Mouse (Mus musculus): ENCODE data around the gene Kmt2d.
"Not testable (repeated sequence)": the region's sequence is repeated elsewhere in the genome, so short reads cannot be mapped to it uniquely, and the experiment has no call there.

The Kmt2d gene

GRCm38 (mm10) chr15:98871070-98871915, at the start of gene Kmt2d:
Gene Kmt2d, minus strand, starts transcription at chr15:98871204.
- DNase-seq (ENCODE audit: extremely low read depth, low read depth) = no peak

- not testable (repeated sequence) for DNase-seq (ENCODE audit: extremely low read depth, low read depth)
These were observed 47.5 kb upstream of the Kmt2d start for GRCm38 (mm10) chr15:98918499-98918895.

- DNase-seq (ENCODE audit: extremely low read depth, low read depth) = peak; percentile 100
These were observed 46.8 kb upstream of the Kmt2d start, which contains the start of gene Lmbr1l for GRCm38 (mm10) chr15:98917538-98918498. Gene Lmbr1l, minus strand, starts transcription at chr15:98918231.

GRCm38 (mm10) chr15:98917091-98917490, 46.1 kb upstream of the Kmt2d start:
- no peak for DNase-seq (ENCODE audit: extremely low read depth, low read depth)

DNA sequence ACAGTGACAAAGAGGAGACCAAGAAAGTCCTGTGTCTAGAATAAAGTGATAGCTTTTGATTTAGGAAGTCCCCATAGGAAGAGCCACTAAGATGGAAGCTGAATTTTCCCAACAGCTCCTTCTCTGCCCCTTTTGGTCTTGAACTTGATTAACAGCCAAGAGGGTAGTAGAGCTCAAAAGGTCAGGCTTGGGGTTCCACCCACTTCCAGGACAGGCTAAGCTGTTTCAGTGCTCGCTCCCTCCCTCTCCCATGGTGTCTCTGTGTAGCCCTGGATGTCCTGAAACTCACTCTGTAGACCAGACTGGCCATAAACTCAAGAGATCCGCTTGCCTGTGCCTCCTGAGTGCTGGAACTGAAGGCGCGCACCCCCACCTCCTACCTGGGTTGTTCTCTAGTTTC, 45.0 kb upstream of the Kmt2d start:
- no peak for DNase-seq (ENCODE audit: extremely low read depth, low read depth)

GRCm38 (mm10) chr15:98914903-98915302, 43.9 kb upstream of the Kmt2d start:
- DNase-seq (ENCODE audit: extremely low read depth, low read depth) = no peak

DNA sequence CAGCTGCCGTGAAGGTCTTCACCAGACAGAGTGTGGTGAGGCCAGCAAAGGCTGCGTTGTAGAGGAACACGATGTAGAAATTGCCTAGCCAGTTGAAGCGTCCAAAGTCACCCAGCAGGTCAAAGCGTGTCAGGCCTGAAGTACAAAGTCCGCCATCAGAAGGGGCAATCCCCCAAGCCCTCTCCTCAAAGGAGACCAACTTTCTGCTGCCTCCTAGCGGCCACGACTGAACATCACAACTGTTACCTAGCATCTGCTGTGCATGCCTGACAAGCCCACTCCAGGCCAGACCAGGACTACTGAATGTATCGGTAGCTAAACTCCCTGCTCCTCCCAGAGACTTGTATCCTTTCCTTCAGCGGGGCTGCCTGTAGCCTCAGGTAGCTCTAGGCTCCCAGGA, 33.7 kb upstream of the Kmt2d start:
- no peak for DNase-seq (ENCODE audit: extremely low read depth, low read depth)

- no peak for DNase-seq (ENCODE audit: extremely low read depth, low read depth)
These were observed 31.6 kb upstream of the Kmt2d start for GRCm38 (mm10) chr15:98902600-98902999.

- no peak for DNase-seq (ENCODE audit: extremely low read depth, low read depth)
These were observed 30.5 kb upstream of the Kmt2d start for GRCm38 (mm10) chr15:98901530-98901929.

- no peak for DNase-seq (ENCODE audit: extremely low read depth, low read depth)
These were observed 27.2 kb upstream of the Kmt2d start, which contains the start of gene Dhh for GRCm38 (mm10) chr15:98897928-98898800. Gene Dhh, minus strand, starts transcription at chr15:98898540.

- DNase-seq (ENCODE audit: extremely low read depth, low read depth) = no peak
These were observed 26.5 kb upstream of the Kmt2d start for GRCm38 (mm10) chr15:98897495-98897894.

DNA sequence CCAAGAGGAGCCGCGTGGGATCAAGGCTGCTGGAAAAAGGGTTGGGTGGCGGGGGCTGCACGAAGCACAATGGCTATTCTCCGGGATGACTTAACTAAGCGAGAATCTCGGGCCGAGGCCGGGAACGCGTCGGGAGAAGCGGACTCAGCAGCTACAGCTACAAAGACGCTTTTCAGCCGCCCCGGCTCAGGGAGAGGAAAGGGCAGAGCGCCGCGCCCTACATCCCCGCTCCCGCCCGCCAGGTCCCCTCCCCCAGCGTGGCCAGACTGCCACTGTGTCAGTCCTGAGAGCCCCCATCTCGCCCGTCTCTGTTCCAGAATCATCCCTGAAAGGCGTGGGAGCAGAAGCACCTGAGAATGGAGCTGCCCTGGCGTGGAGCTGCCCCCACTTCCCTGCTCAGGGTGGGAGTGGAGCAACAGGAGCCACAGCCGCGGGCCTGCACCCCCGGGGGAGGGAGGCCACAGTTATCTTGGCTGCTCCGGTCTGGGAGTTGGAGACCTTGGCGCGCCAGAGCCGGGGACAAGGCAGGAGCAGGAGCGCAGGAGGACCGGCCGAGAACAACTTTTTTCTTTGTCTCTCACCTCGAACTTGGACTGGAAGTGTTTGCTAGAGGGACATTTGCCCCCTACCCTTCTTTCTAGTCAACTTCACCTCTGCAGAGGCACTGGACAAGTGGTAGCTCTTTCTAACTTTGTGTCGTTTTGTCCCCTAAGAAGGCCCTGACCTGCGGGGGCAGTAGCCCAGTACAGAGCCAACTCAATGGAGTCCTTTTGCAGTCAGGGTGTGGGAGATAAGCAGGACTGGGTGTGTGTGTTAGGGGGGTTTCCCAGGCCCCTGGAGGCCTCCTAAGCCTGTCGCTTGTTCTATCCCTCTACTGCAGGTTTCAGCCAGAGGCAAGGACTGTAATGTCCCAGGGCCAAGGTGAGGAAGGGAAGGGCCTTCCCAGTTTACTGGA, 24.9 kb upstream of the Kmt2d start:
- no peak for DNase-seq (ENCODE audit: extremely low read depth, low read depth)

GRCm38 (mm10) chr15:98894746-98895634, 24.0 kb upstream of the Kmt2d start:
- DNase-seq (ENCODE audit: extremely low read depth, low read depth) = no peak

DNA sequence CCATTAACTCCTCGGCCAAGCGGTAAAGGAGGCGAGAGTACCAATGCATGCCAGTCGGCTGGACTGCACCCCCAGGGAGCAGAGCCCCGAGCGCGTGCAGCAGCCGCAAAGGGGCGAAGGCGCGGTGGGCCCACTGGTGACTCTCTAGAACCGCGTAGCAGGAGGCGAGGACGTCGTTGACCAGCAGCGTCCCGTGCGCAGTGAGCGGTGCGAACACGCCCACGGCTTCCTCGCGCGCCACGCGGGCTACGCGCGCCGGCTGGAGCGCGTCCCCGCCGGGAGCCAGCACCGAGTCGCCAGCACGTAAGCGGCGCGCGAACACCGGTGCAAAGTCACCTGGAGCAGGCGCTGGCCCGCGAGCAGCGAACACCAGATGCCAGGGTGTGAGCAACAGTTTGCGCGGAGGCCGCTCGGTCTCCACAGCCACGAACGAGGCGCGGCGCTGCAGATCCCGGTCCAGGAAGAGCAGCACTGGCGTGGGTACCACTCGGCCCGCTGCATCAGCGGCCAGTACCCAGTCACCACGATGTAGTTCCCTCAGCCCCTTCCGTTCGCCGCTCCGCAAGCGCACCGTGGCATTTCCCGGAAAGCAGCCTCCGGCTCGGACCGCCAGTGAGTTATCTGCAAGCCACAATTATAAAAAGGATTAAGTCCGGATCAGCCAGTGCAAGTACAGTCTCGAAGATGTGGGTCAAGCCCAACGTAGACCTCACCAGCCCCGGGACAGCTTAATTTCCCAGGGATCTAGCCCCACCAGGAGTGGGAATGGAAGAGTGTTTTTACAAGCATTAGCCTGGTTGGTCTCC, 23.1 kb upstream of the Kmt2d start, which contains the start of gene Rhebl1:
Gene Rhebl1 (minus strand): TSS at position 601 of the 806 bp plus-strand sequence.
- no peak for DNase-seq (ENCODE audit: extremely low read depth, low read depth)

DNA sequence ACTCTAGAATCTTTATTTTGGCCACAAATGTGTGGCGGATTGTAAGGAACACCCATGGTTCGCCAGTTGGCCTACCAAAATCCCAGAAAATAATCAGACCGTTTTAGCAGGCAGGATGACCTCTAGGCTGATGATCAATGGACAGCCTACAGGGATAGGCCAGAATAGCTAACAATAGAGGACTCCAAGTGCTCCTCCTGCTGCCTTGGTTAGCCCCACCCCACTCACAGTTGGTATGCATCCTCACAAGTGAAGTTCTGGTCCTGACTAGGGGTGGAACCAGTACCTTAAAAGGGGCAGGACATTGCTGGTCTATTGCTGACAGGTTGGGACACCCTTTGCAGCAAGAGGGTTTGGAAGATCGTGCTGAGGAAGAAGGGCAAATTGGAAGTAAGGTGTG, 22.0 kb upstream of the Kmt2d start:
- no peak for DNase-seq (ENCODE audit: extremely low read depth, low read depth)

- peak; percentile 76 for DNase-seq (ENCODE audit: extremely low read depth, low read depth)
These were observed 21.1 kb upstream of the Kmt2d start for GRCm38 (mm10) chr15:98891907-98892606.

DNA sequence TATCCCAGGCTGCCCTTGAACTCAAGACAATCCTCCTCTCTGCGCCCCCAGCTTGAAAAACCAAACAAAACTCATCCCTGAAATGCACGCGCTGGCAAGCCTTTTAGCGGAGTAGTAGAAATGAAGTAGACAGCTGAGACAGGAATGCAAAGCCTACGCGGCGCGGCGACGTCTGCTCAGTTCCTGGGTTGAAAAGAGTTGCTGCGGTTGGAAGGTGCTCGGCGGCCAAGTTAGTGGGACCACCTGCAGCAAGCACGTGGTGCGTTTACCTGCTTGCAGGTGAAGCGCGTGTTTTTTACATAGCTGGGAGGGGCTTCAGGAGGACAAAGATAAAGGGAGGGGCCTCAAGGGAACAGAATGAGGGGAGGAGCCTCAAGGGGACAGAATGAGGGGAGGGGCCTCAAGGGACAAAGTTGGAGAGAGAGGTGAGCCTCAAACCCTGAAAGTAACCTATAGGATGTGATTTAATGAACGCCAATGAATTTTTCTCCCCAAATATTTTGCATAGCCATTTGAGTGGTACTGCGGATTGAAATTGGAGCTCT, 20.3 kb upstream of the Kmt2d start:
- no peak for DNase-seq (ENCODE audit: extremely low read depth, low read depth)

Data from MEL-GATA-1-ER (cell line).